Mouse (Mus musculus) G1E (cell line): ENCODE data around the gene Fndc7. TPM values are rescaled to one million over a fixed set of nuclear protein-coding genes. Genes with fewer than 3 reads are reported as not detected.

Experiments used
- ATAC-seq: 2 replicates; pipeline ENCODE4 v1.8.0; 2016; ENCODE audit warnings: mild to moderate bottlenecking; ENCODE audit not compliant: insufficient number of reproducible peaks, poor library complexity, low FRiP score, severe bottlenecking; ENCODE audit errors: extremely low read depth
- DNase-seq: peaks from one replicate; pipeline ENCODE4 v3.0.0; 2012; ENCODE audit warnings: low spot score
- H3K27me3 ChIP-seq: 2 replicates; pipeline ENCODE4 v1.6.1; 2012; ENCODE audit warnings: mild to moderate bottlenecking, low read length, inconsistent platforms; ENCODE audit not compliant: insufficient read depth
- H3K36me3 ChIP-seq: replicated peaks from 2 replicates; pipeline ENCODE3; 2012; ENCODE audit warnings: mild to moderate bottlenecking, inconsistent platforms
- H3K4me1 ChIP-seq: 2 replicates; pipeline ENCODE4 v1.6.1; 2012; ENCODE audit warnings: low read depth, low read length, inconsistent platforms, mixed read lengths; ENCODE audit not compliant: insufficient read depth
- H3K4me3 ChIP-seq: 2 replicates; pipeline ENCODE4 v1.5.1; 2012; ENCODE audit warnings: low read depth, mild to moderate bottlenecking, inconsistent platforms, low read length, moderate library complexity, mixed read lengths
- H3K9me3 ChIP-seq: replicated peaks from 2 replicates; pipeline ENCODE4 v1.6.1; 2012; ENCODE audit warnings: inconsistent platforms
- CTCF ChIP-seq: IDR thresholded peaks from 2 replicates; pipeline ENCODE4 v1.5.1; 2012; ENCODE audit warnings: low read depth, low read length, inconsistent platforms, mixed read lengths
- GATA1 ChIP-seq: IDR thresholded peaks from 2 replicates; pipeline ENCODE4 v1.6.1; 2012; ENCODE audit warnings: borderline replicate concordance, low read length, inconsistent platforms, mixed read lengths
- GATA2 ChIP-seq: IDR thresholded peaks from 2 replicates; pipeline ENCODE4 v1.6.1; 2012; ENCODE audit warnings: low read depth, low read length, inconsistent platforms, borderline replicate concordance
- POLR2AphosphoS5 ChIP-seq: IDR thresholded peaks from 2 replicates; pipeline ENCODE4 v1.6.1; 2012; ENCODE audit warnings: low read depth, low read length, inconsistent platforms; ENCODE audit not compliant: insufficient replicate concordance
- TAL1 ChIP-seq: conservative IDR thresholded peaks from 2 replicates; pipeline ENCODE4 v1.6.1; 2012; ENCODE audit warnings: low read depth, low read length, inconsistent platforms, mixed read lengths
- polyA plus RNA-seq: library from polyadenylated mRNA; stranded (reverse); fragments of >175 nt; gene quantifications from 2 replicates; pipeline ENCODE4 v1.2.3, GENCODE M21; 2012
- total RNA-seq, 2 experiments: library from RNA; stranded (forward) in 1 of 2; stranded (reverse) in 1 of 2; fragments of 200-1000 nt in 1 of 2; fragments of >200 nt in 1 of 2; fragmentation: Nextera tagmentation in 1 of 2; gene quantifications; 2 replicates each; pipeline ENCODE4 v1.2.3; 2014 to 2017

The Fndc7 gene
- total and polyA plus RNA-seq, 3 experiments, result 0.16 TPM; not detected in 2

- DNase-seq (no peak), ATAC-seq (no peak)
- no peaks in the 10 kb centered on the region for H3K36me3 ChIP-seq
- H3K9me3 ChIP-seq, result no peaks in the 10 kb centered on the region
- TF ChIP-seq POLR2AphosphoS5, result no peak
- TF ChIP-seq GATA2, result no peak
- TF ChIP-seq TAL1, result no peak
- no peak for TF ChIP-seq GATA1
- TF ChIP-seq CTCF, result no peak
- H3K4me1 ChIP-seq, result no peaks in the 10 kb centered on the region
- peaks cover 18% of the 10 kb centered on the region; the same call in 1 of the 2 replicates for H3K27me3 ChIP-seq
- no peak overlapping the region for H3K4me3 ChIP-seq
These were observed 31.5 kb downstream of the Fndc7 start for GRCm38 (mm10) chr3:108858231-108858770.

GRCm38 (mm10) chr3:108857714-108858113 is 32.1 kb downstream of the Fndc7 start:
- H3K9me3 ChIP-seq, result no peaks in the 10 kb centered on the region
- no peak for ATAC-seq

GRCm38 (mm10) chr3:108857124-108857470 is 32.7 kb downstream of the Fndc7 start:
- H3K36me3 ChIP-seq, result no peaks in the 10 kb centered on the region
- no peaks in the 10 kb centered on the region for H3K9me3 ChIP-seq
- H3K27me3 ChIP-seq, result peaks cover 19% of the 10 kb centered on the region; the same call in 1 of the 2 replicates
- no peaks in the 10 kb centered on the region for H3K4me1 ChIP-seq
- ATAC-seq (no peak), DNase-seq (no peak)
- TF ChIP-seq GATA2 (no peak), CTCF (no peak), POLR2AphosphoS5 (no peak), TAL1 (no peak), GATA1 (no peak)
- H3K4me3 ChIP-seq, result no peak overlapping the region

More at GRCm38 (mm10) chr3:108857714-108858113, 32.1 kb downstream of the Fndc7 start:
- Histone ChIP-seq H3K36me3 (no peaks in the 10 kb centered on the region), H3K27me3 (peaks cover 18% of the 10 kb centered on the region; the same call in 1 of the 2 replicates), H3K4me3 (no peak overlapping the region), H3K4me1 (no peaks in the 10 kb centered on the region)
- TF ChIP-seq POLR2AphosphoS5, result no peak
- no peak for TF ChIP-seq CTCF
- no peak for TF ChIP-seq GATA2
- DNase-seq, result no peak

- no peaks in the 10 kb centered on the region for H3K4me1 ChIP-seq
- peaks cover 19% of the 10 kb centered on the region; the same call in 1 of the 2 replicates for H3K27me3 ChIP-seq
- no peaks in the 10 kb centered on the region for H3K9me3 ChIP-seq
- H3K36me3 ChIP-seq, result no peaks in the 10 kb centered on the region
- TF ChIP-seq TAL1 (no peak), GATA2 (no peak), GATA1 (no peak)
- no peak for DNase-seq
- H3K4me3 ChIP-seq, result no peak overlapping the region
- ATAC-seq, result no peak; the same call in 1 of the 2 replicates
These were observed 33.3 kb downstream of the Fndc7 start for GRCm38 (mm10) chr3:108856386-108857123.

- Histone ChIP-seq H3K4me3 (no peak overlapping the region), H3K4me1 (peaks cover 6% of the 10 kb centered on the region), H3K9me3 (no peaks in the 10 kb centered on the region), H3K27me3 (peaks cover 19% of the 10 kb centered on the region), H3K36me3 (no peaks in the 10 kb centered on the region)
- no peak for TF ChIP-seq POLR2AphosphoS5
- TF ChIP-seq TAL1, result no peak
- no peak for TF ChIP-seq GATA1
- no peak for TF ChIP-seq CTCF
- no peak for TF ChIP-seq GATA2
- DNase-seq, result no peak
- ATAC-seq, result no peak
These were observed 33.9 kb downstream of the Fndc7 start for GRCm38 (mm10) chr3:108855864-108856263.

- TF ChIP-seq GATA1 (no peak), CTCF (no peak), TAL1 (no peak), POLR2AphosphoS5 (no peak), GATA2 (no peak)
- Histone ChIP-seq H3K4me1 (peaks cover 10% of the 10 kb centered on the region), H3K27me3 (peaks cover 19% of the 10 kb centered on the region), H3K9me3 (no peaks in the 10 kb centered on the region), H3K4me3 (no peak overlapping the region), H3K36me3 (no peaks in the 10 kb centered on the region)
- ATAC-seq (no peak), DNase-seq (no peak)
These were observed 34.4 kb downstream of the Fndc7 start for GRCm38 (mm10) chr3:108855371-108855770.
